Mouse (Mus musculus) mouse embryonic stem cell (cell line): ENCODE measurements around the gene Ccn5.

Source experiments
- in situ Hi-C, 2 experiments: fragments of 300-500 bp; cut with MboI; formaldehyde crosslinking; loops; 1 replicate in 1 of 2; 3 replicates in 1 of 2; pipeline ENCODE4 v1.14.3; 2019 to 2020; ENCODE audit warnings: low sequenced_read_pairs in 2 of 2, low pct_unique_long_range_greater_than_20kb in 1 of 2, mixed read lengths in 1 of 2; ENCODE audit not compliant: unreplicated experiment in 1 of 2

Ccn5 gene

GRCm38 (mm10) chr2:163820607-163821006 lies at the start of gene Ccn5:
Gene Ccn5 (plus strand): TSS chr2:163820861.
- in situ Hi-C loops, result no loop called here

GRCm38 (mm10) chr2:163776661-163777060 lies 44.0 kb upstream of the Ccn5 start:
- in situ Hi-C loops, result no loop called here

GRCm38 (mm10) chr2:163777061-163777460 lies 43.6 kb upstream of the Ccn5 start:
- in situ Hi-C loops, result no loop called here

- in situ Hi-C loops, result no loop called here
Measured at GRCm38 (mm10) chr2:163778896-163779295, 41.8 kb upstream of the Ccn5 start.

- in situ Hi-C loops, result no loop called here
Measured at GRCm38 (mm10) chr2:163783368-163783767, 37.3 kb upstream of the Ccn5 start.

- in situ Hi-C loops, result no loop called here
Measured at GRCm38 (mm10) chr2:163783901-163784300, 36.8 kb upstream of the Ccn5 start.

- in situ Hi-C loops, result no loop called here
Measured at GRCm38 (mm10) chr2:163787086-163787485, 33.6 kb upstream of the Ccn5 start.

GRCm38 (mm10) chr2:163787709-163788108 lies 33.0 kb upstream of the Ccn5 start:
- in situ Hi-C loops, result no loop called here

GRCm38 (mm10) chr2:163788484-163788883 lies 32.2 kb upstream of the Ccn5 start:
- in situ Hi-C loops, result no loop called here

- in situ Hi-C loops, result no loop called here
Measured at GRCm38 (mm10) chr2:163798411-163798810, 22.2 kb upstream of the Ccn5 start.

- in situ Hi-C loops, result no loop called here
Measured at GRCm38 (mm10) chr2:163800832-163801231, 19.8 kb upstream of the Ccn5 start.

- in situ Hi-C loops, result no loop called here
Measured at GRCm38 (mm10) chr2:163801406-163801805, 19.3 kb upstream of the Ccn5 start.

- in situ Hi-C loops, result no loop called here
Measured at GRCm38 (mm10) chr2:163803838-163804237, 16.8 kb upstream of the Ccn5 start.

GRCm38 (mm10) chr2:163809166-163809565 lies 11.5 kb upstream of the Ccn5 start:
- in situ Hi-C loops, result no loop called here

GRCm38 (mm10) chr2:163809704-163810103 lies 11.0 kb upstream of the Ccn5 start:
- in situ Hi-C loops, result no loop called here

GRCm38 (mm10) chr2:163813077-163813476 lies 7.6 kb upstream of the Ccn5 start:
- in situ Hi-C loops, result no loop called here

- in situ Hi-C loops, result no loop called here
Measured at GRCm38 (mm10) chr2:163814739-163815465, 5.8 kb upstream of the Ccn5 start.

- in situ Hi-C loops, result no loop called here
Measured at GRCm38 (mm10) chr2:163823248-163823647, 2.6 kb downstream of the Ccn5 start.

- in situ Hi-C loops, result no loop called here
Measured at GRCm38 (mm10) chr2:163823771-163824170, 3.1 kb downstream of the Ccn5 start.

- in situ Hi-C loops, result no loop called here
Measured at GRCm38 (mm10) chr2:163825861-163826260, 5.2 kb downstream of the Ccn5 start.

- in situ Hi-C loops, result no loop called here
Measured at GRCm38 (mm10) chr2:163826494-163826893, 5.8 kb downstream of the Ccn5 start.
